Mouse (Mus musculus) ES-Bruce4 (cell line): ENCODE results near the gene Srsf5. TPM values are rescaled to one million over a fixed set of nuclear protein-coding genes. Genes with fewer than 3 reads are reported as not detected.

ENCODE experiments used
- H3K27ac ChIP-seq: 2 replicates; pipeline ENCODE4 v1.5.1; 2012; ENCODE audit warnings: low read length, inconsistent platforms; ENCODE audit not compliant: insufficient read depth
- H3K27me3 ChIP-seq: 2 replicates; pipeline ENCODE4 v1.6.1; 2012; ENCODE audit warnings: mild to moderate bottlenecking, low read length, inconsistent platforms; ENCODE audit not compliant: control insufficient read depth, poor library complexity, insufficient read depth, severe bottlenecking
- H3K36me3 ChIP-seq: 2 replicates; pipeline ENCODE4 v1.6.1; 2012; ENCODE audit warnings: inconsistent platforms, mild to moderate bottlenecking, low read length, moderate library complexity; ENCODE audit not compliant: control insufficient read depth, poor library complexity, insufficient read depth, severe bottlenecking
- H3K4me1 ChIP-seq: one replicate; pipeline ENCODE4 v1.8.1; 2011; ENCODE audit warnings: low read length; ENCODE audit not compliant: control insufficient read depth, insufficient read depth
- H3K4me3 ChIP-seq: 2 replicates; pipeline ENCODE4 v1.5.1; 2011; ENCODE audit warnings: low read depth, mild to moderate bottlenecking, low read length
- H3K9ac ChIP-seq: 2 replicates; pipeline ENCODE4 v1.6.1; 2012; ENCODE audit warnings: low read depth, mild to moderate bottlenecking, inconsistent platforms; ENCODE audit not compliant: poor library complexity, severe bottlenecking
- H3K9me3 ChIP-seq: replicated peaks from 2 replicates; pipeline ENCODE4 v1.6.1; 2012; ENCODE audit warnings: mild to moderate bottlenecking, low read length, inconsistent platforms; ENCODE audit not compliant: control insufficient read depth, poor library complexity, insufficient read depth, severe bottlenecking
- CTCF ChIP-seq: IDR thresholded peaks from one replicate; pipeline ENCODE4 v1.8.1; 2011; ENCODE audit warnings: low read depth, low read length
- EP300 ChIP-seq: IDR thresholded peaks from 2 replicates; pipeline ENCODE4 v1.6.1; 2011; ENCODE audit warnings: low read depth, low read length; ENCODE audit not compliant: insufficient read depth
- POLR2A ChIP-seq: IDR thresholded peaks from one replicate; pipeline ENCODE4 v1.8.1; 2011; ENCODE audit warnings: low read length; ENCODE audit not compliant: insufficient read depth
- polyA plus RNA-seq: library from polyadenylated mRNA; stranded (reverse); fragments of >200 nt; gene quantifications from 2 replicates; pipeline ENCODE4 v1.2.4, GENCODE M21; 2011; ENCODE audit warnings: low read depth; ENCODE audit not compliant: missing spikeins, insufficient read depth, insufficient read length

Gene Srsf5
- polyA plus RNA-seq, 1 experiment, result 605 TPM

GRCm38 (mm10) chr12:80931402-80932140, 13.7 kb upstream of the Srsf5 start:
- H3K27ac ChIP-seq, result no peak overlapping the region
- H3K4me3 ChIP-seq, result no peak overlapping the region
- H3K9me3 ChIP-seq, result no peaks in the 10 kb centered on the region
- no peaks in the 10 kb centered on the region for H3K27me3 ChIP-seq
- no peaks in the 10 kb centered on the region for H3K4me1 ChIP-seq
- TF ChIP-seq EP300 (no peak), CTCF (no peak)
- no peaks in the 10 kb centered on the region for H3K36me3 ChIP-seq
- H3K9ac ChIP-seq, result no peak overlapping the region

- no peaks in the 10 kb centered on the region for H3K36me3 ChIP-seq
- H3K9ac ChIP-seq, result no peak overlapping the region
- no peaks in the 10 kb centered on the region for H3K4me1 ChIP-seq
- no peak overlapping the region for H3K4me3 ChIP-seq
- H3K9me3 ChIP-seq, result no peaks in the 10 kb centered on the region
- H3K27ac ChIP-seq, result no peak overlapping the region
- H3K27me3 ChIP-seq, result no peaks in the 10 kb centered on the region
- TF ChIP-seq CTCF (no peak), EP300 (no peak), POLR2A (no peak)
Measured at GRCm38 (mm10) chr12:80932865-80933264, 12.4 kb upstream of the Srsf5 start.

- no peaks in the 10 kb centered on the region for H3K9me3 ChIP-seq
- no peaks in the 10 kb centered on the region for H3K36me3 ChIP-seq
- no peak overlapping the region for H3K9ac ChIP-seq
- H3K4me3 ChIP-seq, result no peak overlapping the region
- no peak overlapping the region for H3K27ac ChIP-seq
- no peaks in the 10 kb centered on the region for H3K4me1 ChIP-seq
- H3K27me3 ChIP-seq, result no peaks in the 10 kb centered on the region
- TF ChIP-seq POLR2A (no peak), CTCF (no peak), EP300 (no peak)
Measured at GRCm38 (mm10) chr12:80936751-80937150, 8.6 kb upstream of the Srsf5 start.

DNA sequence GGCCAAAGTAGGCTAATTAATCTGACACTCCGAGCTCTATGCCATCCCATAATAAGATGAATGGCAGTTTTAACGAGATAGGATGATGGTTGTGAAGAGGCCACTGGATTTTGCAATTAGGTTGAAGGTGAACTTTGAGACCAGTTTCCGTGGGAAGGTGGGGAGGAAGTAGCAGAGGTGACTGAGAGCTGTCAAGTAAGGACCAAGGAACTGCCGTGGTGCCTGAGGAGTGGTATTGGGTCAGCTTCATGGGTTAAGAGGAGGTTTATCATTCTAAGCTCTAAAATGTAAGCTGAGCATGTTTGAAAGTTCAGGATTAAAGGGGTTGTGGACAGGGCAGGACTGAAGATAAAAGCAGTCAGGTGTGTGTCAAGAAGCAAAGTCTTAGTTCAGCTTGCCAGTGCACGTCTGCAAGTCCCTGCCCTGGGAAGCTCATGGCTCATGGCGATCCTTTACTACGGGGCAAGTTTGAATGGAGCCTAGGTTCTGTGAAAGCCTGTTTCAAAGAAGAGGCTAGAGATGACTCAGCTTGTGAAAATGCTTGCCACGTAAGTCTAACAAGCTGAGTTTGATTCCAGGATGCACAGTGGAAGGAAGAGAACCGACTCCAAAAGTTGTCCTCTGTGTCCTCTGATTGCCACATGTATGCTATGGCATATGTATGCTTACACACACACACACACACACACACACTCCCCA, 7.8 kb upstream of the Srsf5 start:
- Histone ChIP-seq H3K27me3 (no peaks in the 10 kb centered on the region), H3K4me1 (no peaks in the 10 kb centered on the region), H3K9ac (no peak overlapping the region), H3K4me3 (no peak overlapping the region), H3K9me3 (no peaks in the 10 kb centered on the region), H3K27ac (no peak overlapping the region), H3K36me3 (no peaks in the 10 kb centered on the region)
- TF ChIP-seq CTCF, result no peak
- TF ChIP-seq POLR2A, result no peak
- no peak for TF ChIP-seq EP300

GRCm38 (mm10) chr12:80938642-80939041, 6.7 kb upstream of the Srsf5 start:
- no peak overlapping the region for H3K4me3 ChIP-seq
- no peaks in the 10 kb centered on the region for H3K36me3 ChIP-seq
- no peaks in the 10 kb centered on the region for H3K27me3 ChIP-seq
- no peak overlapping the region for H3K9ac ChIP-seq
- no peak overlapping the region for H3K27ac ChIP-seq
- no peaks in the 10 kb centered on the region for H3K4me1 ChIP-seq
- no peak for TF ChIP-seq POLR2A
- no peak for TF ChIP-seq CTCF
- no peak for TF ChIP-seq EP300
- no peaks in the 10 kb centered on the region for H3K9me3 ChIP-seq

DNA sequence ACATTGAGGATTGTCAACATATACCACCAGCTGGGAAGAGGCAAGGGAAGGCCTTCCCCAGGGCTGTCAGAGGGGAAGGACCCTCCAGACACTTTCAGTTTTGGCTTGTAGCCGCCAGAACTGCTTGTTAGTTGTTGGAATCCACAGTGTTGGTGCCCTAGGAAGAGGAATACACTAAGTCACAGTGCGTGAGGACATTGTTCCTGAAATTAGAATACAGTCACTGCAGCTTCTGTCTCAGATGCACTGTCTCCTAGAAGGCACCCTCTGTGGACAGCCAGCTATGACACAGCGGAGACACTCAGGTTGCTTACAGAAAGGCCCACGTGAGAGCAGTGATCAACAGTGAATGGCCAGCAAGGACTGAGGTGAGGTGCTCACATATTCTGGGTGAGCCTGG, 6.1 kb upstream of the Srsf5 start:
- Histone ChIP-seq H3K27me3 (no peaks in the 10 kb centered on the region), H3K4me1 (no peaks in the 10 kb centered on the region), H3K36me3 (no peaks in the 10 kb centered on the region), H3K27ac (no peak overlapping the region), H3K9me3 (no peaks in the 10 kb centered on the region), H3K4me3 (no peak overlapping the region), H3K9ac (no peak overlapping the region)
- TF ChIP-seq POLR2A (no peak), CTCF (no peak), EP300 (no peak)
